Mouse (Mus musculus): ENCODE data around the gene 1810013L24Rik. TPM values are rescaled to one million over a fixed set of nuclear protein-coding genes. Genes with fewer than 3 reads are reported as not detected.
"Not testable (repeated sequence)": the region's sequence is repeated elsewhere in the genome, so short reads cannot be mapped to it uniquely, and the experiment has no call there.

1810013L24Rik gene
- total RNA-seq, 2 experiments from 2014 or later: 67.4 to 73.8 TPM

DNA sequence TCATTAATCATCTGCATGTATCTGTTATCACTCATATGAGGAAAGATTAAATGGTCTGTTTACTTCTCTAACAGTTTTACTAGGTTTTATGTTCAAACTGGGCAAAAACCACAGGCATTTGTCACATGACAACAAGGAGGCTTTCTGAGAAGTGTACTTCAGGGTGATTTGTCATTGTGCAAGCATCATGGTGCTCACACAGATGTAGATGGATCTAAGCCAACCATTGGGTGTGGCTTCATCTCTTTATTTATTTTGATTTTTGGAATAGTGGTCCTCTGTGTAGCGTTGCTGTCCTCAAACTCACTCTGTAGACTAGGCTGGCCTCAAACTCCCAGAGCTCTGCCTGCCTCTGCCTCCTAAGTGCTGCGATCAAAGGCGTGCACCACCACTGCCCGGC lies 65.4 kb downstream of the 1810013L24Rik start:
- no peak for DNase-seq

DNA sequence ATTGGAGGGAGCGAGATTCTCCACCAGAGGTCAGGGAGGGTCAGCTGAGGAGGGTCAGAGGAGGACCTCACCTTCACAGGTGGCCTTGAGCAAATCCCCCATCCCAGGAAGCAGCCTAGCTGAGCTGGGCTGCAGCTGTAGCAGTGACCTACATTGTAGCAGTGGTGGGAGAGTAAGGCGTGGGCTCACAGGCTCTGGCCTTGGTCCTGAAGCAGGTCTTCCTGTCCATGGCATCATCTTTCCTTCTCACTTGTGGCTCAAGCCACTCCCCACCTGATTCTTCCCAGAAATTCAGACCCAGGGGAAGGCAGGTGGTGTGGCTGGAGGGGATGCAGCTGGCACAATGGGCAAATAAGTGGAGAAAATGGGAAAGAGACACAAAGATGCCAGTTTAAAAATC lies 76.2 kb downstream of the 1810013L24Rik start:
- DNase-seq: not testable (repeated sequence)

Other genes starting within 250 kb of the 1810013L24Rik start
- 10 to 100 TPM; 20.3 to 20.6 TPM for gene Pmm2, start 192.4 kb upstream of the 1810013L24Rik start, total RNA-seq (2021)
- gene Tmem186, start 192.4 kb upstream of the 1810013L24Rik start, total RNA-seq (2021): 10 to 100 TPM in 1 of 2 experiments, 1 to 10 TPM in 1; 9.0 to 10.7 TPM
- gene Carhsp1, start 157.9 kb upstream of the 1810013L24Rik start, total RNA-seq (2021): 10 to 100 TPM in 1 of 2 experiments, 1 to 10 TPM in 1; 8.6 to 10.5 TPM
- not detected for gene Gm5767, start 149.3 kb upstream of the 1810013L24Rik start, total RNA-seq (2021)
- gene Usp7, start 37.8 kb upstream of the 1810013L24Rik start, total RNA-seq (2021): 10 to 100 TPM; 49.3 to 49.4 TPM

Data from gastrocnemius, postnatal 25 days (tissue).